Mouse (Mus musculus) A20 (cell line): ENCODE results near the gene Lims1.
A peak's percentile ranks its signal among the peaks of the same experiment; 100 is the strongest.

ENCODE experiments used
- DNase-seq: peaks from one replicate; pipeline ENCODE4 v3.0.0-alpha.2; 2011; ENCODE audit warnings: low read depth, low spot score

Gene Lims1

GRCm38 (mm10) chr10:58343552-58343951 is 20.3 kb downstream of the Lims1 start:
- DNase-seq = no peak

- DNase-seq = peak; percentile 79
Observed at GRCm38 (mm10) chr10:58350600-58350999, 27.3 kb downstream of the Lims1 start.

- peak; percentile 78 for DNase-seq
Observed at GRCm38 (mm10) chr10:58351670-58352069, 28.4 kb downstream of the Lims1 start.

- peak; percentile 68 for DNase-seq
Observed at GRCm38 (mm10) chr10:58352364-58352763, 29.1 kb downstream of the Lims1 start.

- no peak for DNase-seq
Observed at GRCm38 (mm10) chr10:58354561-58354960, 31.3 kb downstream of the Lims1 start.

GRCm38 (mm10) chr10:58356460-58356859 is 33.2 kb downstream of the Lims1 start:
- no peak for DNase-seq

- DNase-seq = peak; percentile 70
Observed at GRCm38 (mm10) chr10:58359123-58359522, 35.9 kb downstream of the Lims1 start.

GRCm38 (mm10) chr10:58359952-58360351 is 36.7 kb downstream of the Lims1 start:
- DNase-seq = no peak

GRCm38 (mm10) chr10:58362745-58363144 is 39.5 kb downstream of the Lims1 start:
- peak; percentile 42 for DNase-seq

GRCm38 (mm10) chr10:58364770-58365515 is 41.7 kb downstream of the Lims1 start:
- no peak for DNase-seq

- no peak for DNase-seq
Observed at GRCm38 (mm10) chr10:58368791-58369706, 45.8 kb downstream of the Lims1 start.

- no peak for DNase-seq
Observed at GRCm38 (mm10) chr10:58369707-58370093, 46.4 kb downstream of the Lims1 start.

- peak; percentile 25 for DNase-seq
Observed at GRCm38 (mm10) chr10:58370143-58370542, 46.9 kb downstream of the Lims1 start.

- DNase-seq = no peak
Observed at GRCm38 (mm10) chr10:58370559-58370958, 47.3 kb downstream of the Lims1 start.

GRCm38 (mm10) chr10:58371279-58371842 is 48.1 kb downstream of the Lims1 start:
- peak; percentile 84 for DNase-seq

- no peak for DNase-seq
Observed at GRCm38 (mm10) chr10:58372430-58373030, 49.3 kb downstream of the Lims1 start.

- DNase-seq = no peak
Observed at GRCm38 (mm10) chr10:58373829-58374228, 50.6 kb downstream of the Lims1 start.

GRCm38 (mm10) chr10:58377592-58378197 is 54.4 kb downstream of the Lims1 start:
- DNase-seq = peak; percentile 73

GRCm38 (mm10) chr10:58378380-58378779 is 55.1 kb downstream of the Lims1 start:
- DNase-seq = no peak

GRCm38 (mm10) chr10:58379699-58380098 is 56.4 kb downstream of the Lims1 start:
- no peak for DNase-seq

GRCm38 (mm10) chr10:58381904-58382303 is 58.6 kb downstream of the Lims1 start:
- DNase-seq = peak; percentile 35
